Mouse (Mus musculus) 3134 (cell line): Measurements from ENCODE around the gene Epha7.

ENCODE experiments used
- DNase-seq: peaks from one replicate; pipeline ENCODE4 v3.0.0-alpha.2; 2011; ENCODE audit warnings: low spot score; ENCODE audit not compliant: insufficient read length; ENCODE audit errors: extremely low read depth

The Epha7 gene

DNA sequence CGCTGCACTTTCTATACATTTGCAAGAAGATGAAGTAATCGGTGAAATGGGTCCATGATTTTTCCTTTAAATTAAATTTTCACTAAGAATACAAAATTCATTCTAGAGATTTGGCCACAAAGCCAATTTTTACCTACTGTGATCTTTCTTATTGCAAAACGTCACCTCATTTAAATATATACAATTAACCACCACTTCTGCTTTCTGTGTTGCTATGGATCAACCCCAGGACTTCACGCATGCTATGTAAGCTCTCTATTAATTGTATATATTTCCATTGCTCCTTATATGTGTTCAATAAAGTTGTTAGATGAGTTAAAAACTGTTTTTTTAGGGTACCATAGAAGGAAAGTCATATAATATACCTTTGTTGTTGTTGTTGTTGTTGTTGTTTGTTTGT is 86.4 kb downstream of the Epha7 start:
- no peak for DNase-seq

DNA sequence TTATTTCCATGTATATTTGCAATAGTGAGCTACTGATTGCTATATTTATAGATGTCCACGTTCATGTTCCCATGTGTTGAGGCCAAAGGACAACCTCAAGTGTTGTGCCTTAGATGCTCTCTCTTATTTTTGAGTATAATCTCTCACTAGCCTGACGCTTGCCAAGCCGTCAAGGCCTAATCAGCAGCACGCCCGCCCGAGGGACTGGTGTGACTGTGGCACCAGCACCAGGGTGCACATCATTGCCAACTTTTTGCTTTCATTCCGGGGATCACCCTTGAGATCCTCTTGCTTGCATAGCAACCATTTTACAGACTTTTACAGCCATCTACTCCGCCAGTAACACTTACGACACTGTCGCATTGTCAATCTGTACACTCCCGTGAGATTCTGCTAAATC is 86.9 kb downstream of the Epha7 start:
- no peak for DNase-seq

DNA sequence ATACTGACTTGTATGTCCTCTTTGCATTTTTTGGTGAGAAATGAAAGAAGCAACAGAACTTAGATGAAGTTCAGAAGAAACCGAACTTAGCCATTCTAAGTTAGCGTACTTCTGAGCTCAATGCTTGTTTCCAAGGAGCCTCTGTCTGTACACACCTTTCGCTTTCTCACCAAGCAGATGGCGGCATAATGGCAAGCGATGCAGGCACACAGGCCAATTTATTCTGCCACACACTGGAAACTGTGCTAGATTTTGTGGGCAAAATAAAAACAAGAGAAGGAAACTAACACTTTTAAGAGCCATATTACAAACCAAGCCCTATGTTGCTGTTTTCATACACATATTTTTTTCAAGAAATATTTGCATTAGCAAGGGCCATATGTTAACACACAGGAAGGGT is 88.6 kb downstream of the Epha7 start:
- no peak for DNase-seq

DNA sequence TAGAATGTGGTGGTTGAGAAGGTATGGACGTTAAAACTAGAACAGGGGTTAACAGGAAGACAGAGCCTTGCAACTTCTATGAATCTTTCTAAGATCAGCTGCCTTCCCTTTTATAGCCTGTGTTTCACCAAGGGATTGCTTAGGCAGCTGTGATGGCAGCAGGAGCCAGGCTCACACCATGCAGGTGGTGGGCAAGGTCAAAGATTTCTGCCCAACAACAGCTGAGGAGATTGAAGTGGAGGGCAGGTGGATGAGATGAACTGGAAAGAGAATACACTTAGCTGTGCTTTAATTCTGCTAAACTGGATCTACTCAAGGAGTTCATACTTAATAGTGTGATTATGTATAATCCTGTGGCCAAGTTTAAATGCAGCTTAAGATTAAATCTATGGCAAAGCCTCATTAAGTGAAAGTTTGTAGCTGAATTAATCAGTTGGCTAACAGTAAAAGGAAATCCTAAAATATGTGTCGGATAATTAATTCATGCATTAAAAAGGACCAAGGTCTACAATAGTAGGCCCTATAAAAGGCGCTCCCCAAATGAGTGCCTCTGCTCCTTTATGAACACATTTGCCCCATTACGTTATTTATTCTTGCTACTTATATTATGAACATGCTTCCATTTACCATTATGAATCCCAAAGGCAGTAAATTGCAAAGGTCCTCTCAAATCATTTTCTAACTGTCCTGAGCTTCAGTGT is 89.2 kb downstream of the Epha7 start:
- DNase-seq, result no peak

DNA sequence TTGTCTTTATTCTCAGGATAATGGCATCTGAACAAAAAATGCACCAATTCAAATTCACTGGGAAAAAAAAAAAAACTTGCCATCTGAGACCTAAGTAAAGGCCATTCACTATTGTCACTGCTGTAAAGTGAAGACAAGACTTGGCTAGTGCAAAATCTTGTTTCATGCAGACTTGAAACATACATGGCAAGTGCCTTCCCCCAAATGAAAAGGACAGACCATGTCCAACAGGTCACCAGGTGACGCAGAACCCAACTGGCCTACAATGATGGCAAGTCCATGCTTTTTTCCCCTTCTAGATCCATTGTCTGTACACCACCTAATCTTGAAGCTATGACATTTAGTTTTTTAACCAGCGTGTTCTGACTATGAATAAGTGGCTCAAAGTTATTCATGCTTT is 94.1 kb downstream of the Epha7 start:
- no peak for DNase-seq

DNA sequence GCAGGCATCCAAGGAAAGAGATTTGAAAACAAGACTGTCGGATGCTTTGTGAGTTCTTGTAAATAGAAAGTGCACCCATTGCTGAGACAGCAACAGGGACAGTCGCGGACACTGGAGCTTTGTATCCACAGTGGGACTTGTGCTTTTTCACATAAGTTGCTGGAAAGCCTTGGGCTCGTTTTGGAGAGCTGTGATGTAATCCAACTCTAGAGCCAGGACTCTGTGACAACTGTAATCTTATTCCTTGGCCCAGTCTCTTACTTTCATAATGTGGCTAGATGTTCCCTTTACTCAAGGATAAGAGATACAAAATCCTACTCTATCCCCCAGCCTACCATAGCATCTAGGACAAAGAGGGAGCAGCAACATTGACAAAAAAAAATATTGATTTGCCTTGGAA is 97.2 kb downstream of the Epha7 start:
- DNase-seq, result no peak

DNA sequence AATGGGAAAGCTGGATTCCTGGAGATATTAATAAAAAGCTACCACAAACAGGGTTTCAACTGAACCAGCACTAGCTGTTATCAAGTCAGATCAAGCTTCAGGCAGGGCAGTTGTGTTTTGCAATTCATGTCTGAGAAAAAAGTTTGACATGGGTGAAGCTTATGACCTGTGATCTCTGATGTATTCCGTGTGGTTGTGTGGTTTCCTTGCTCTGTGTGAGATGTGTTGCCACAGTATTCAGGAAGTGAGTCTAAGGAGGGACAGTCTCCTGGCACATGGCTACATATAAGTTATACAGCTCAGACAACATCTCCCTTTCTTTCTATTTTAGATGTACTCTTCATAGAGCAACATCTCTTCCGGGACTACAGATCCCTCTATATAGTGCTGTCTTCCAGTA is 99.1 kb downstream of the Epha7 start:
- no peak for DNase-seq

DNA sequence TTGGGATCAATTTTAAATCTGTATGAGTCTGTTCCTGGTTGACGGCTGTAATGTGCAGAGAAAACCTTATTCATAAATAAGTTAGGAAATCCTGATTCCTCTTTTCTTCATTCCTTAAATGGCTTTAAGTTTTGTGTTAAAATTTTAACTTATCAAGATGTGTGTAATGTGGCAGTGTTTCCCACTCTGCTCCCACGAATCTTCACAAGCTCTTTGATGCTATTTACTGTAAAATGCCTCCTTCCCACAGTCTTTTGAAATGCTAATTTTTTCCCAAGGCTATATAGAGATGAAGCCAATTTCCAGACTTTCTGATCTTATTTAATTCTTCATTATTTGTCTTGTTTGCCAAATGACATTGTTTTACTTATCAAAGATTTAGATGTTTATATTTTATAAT is 100.7 kb downstream of the Epha7 start:
- no peak for DNase-seq

DNA sequence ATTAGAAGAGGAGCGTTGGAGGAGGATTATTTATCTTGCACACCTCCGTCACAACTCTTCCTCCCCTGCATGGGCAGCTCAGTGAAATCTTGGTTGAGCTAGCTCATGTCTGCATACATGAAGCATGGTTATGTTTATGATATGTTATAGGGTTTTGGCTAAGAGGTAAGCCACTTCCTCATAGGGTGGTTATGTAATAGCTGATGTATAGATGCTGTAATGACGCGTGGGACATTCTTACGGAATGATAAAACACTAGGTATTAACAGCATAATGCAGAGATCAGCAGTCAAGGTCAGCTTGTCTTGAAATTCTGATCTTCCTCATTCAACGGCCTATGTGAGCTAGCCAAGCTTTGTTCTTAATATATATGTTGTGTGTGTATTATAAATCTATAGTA is 107.7 kb downstream of the Epha7 start:
- DNase-seq, result no peak

DNA sequence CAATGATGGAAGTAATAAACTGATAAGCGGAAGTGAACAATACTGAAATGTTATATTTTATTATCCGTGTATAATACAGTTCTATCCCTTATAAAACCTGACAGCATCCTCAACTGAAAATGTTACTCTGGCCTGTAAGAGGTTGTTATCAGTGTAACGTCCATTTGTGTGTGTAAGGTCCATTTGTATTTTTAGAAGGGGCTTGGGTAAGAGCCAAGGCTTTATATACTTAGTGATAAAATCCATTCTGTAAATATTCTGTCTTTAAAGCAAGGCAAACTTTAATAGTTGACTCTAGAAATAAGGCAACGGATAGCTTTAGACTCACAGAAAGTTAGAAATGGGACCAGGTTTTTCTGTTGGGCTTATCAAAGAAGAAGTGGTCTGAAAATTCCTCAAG is 113.1 kb downstream of the Epha7 start:
- DNase-seq, result no peak

DNA sequence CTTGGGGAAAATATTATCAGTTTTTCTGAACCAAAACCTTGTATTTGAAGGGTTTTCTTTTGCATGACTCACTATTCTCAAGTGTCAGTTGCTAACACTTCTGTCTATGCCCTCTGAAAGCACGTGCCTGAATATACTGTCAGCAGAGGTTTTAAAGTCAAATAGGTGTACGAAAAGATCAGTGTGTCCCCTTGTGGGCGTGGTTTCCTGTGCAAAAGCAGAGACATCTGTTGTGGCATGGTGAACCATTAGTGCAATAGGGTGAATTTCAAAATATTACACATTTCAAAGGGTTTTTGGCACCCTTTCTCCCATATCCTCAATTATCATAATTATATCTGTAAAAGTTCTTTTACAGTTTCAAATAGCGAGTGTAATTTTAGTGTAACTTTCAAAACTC is 120.5 kb downstream of the Epha7 start:
- DNase-seq, result no peak

DNA sequence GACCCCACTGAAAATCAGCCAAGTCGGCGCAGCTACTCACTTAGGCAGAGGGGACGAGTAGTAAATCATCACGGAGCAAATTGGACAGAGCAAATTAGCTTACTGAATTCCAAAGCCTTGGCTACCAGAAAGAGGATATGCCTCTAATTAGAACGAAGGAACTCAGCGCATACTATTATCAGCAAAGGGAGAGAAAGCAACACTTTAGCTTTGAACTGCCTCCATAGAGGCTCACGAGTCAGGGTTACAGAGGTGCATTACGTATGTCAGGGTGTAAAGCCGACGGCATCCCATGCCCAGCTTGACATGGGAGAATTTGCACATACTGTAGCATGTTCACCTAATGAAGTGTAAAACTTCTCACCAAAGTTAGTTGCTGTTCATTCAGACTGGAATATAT is 121.9 kb downstream of the Epha7 start:
- DNase-seq, result no peak

DNA sequence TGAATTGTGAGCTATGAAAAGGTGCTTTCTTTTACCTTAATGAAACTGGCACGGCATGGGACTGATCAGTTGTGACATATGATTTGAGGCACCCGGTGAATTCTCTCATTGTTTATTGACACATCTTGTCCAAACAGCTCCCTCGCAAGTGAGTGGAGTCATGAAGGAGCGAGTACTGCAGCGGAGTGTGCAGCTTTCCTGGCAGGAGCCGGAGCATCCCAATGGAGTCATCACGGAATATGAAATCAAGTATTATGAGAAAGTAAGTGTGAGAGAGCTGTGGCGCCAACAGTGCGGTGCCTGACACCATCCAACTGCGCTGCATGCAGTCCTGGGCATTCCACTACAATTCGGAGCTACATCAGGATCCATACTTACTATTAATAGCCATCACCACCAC is 122.6 kb downstream of the Epha7 start:
- DNase-seq, result no peak

DNA sequence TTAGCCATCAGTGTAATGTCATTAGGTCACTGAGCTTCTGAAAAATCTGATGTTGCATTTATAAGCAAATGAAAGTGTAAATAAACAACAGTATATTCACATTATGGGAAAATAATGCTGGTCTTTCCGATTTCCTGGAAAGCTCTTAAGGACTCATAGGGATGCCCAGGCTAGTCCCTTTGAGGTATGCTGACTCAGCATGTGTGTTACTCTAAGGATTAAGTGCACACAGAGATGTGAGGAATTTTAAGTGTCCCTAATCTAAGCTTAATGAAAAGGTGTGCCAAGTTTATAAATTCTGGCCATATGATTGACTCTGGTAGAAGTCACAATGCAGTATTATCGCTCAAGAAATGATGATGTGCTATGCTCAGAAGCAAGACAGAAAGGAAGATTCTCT is 127.8 kb downstream of the Epha7 start:
- DNase-seq, result no peak

DNA sequence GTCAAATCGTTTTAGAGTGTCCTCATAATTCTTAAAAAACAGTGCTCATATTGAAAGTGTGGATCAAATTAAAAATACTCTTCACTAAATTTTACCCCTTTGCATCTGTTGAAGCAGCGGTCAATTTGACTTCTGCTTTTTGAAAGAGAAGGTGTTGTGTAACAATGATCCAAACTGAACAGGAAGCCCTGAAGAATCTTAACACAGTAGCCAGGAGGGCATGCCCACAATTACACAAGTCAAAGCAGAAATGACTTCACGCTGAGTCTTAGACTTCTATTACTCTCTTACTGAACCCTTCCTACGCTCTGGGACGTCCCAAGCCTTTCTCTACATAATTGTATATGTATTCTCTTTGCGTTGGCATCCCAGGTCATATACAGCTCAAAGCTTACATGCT is 131.3 kb downstream of the Epha7 start:
- no peak for DNase-seq

DNA sequence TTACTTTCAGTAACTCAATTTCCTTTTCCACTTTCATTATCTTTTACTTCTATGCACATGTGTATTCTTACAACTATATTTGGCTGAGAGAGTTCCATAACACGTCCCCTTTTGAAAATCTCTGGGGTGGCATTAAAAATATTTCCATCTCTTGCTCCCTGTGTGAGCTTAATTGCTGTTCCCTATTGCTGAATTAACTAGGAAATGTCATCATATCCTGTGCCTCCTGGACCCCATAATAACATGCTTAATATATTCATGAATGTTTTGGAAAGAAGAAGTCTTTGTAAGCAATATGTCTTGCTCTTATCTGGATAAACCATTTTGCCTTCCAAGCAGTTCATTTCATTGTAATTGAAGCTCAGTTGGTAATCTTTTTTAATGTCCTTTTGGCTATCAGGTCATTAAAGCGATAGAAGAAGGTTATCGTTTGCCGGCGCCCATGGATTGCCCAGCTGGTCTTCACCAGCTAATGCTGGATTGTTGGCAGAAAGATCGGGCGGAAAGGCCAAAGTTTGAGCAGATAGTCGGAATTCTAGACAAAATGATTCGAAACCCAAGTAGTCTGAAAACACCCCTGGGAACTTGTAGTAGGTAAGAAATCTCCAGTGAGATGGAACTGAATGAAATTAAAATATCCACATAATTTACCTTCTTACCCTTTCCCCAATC is 148.1 kb downstream of the Epha7 start:
- DNase-seq, result no peak

DNA sequence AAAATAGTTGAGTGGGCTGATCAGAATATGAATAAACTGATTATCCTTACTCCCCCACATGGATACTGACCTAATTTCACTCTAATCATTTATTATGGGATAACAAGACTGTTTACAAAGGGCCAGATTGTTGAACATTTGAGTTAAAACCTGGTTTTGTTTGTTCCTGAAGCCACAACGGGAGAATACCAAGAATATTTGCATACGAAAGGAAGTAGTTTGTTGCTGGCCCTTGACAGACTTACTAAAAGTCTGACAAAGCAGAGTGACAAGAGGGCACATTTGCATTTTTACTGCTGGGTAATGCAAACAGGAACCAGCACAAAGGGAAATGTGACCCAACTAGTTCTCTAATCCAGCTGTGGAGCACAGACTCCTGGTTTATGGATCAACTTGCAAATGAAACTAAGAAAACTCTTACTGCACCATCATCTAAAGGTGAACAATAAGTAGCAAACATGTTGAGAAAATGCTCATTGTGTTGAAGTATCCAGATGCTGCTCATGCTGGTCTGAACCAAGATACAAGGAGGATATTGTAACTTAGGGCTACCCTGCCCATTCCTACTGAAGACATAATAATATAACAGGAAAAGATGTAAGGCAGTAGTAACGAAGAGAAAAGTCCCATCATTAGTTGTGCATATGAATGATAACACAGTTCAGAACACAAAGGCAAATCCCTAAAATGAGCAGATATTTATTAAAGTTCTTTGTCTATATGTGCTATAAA is 154.8 kb downstream of the Epha7 start:
- DNase-seq, result no peak

DNA sequence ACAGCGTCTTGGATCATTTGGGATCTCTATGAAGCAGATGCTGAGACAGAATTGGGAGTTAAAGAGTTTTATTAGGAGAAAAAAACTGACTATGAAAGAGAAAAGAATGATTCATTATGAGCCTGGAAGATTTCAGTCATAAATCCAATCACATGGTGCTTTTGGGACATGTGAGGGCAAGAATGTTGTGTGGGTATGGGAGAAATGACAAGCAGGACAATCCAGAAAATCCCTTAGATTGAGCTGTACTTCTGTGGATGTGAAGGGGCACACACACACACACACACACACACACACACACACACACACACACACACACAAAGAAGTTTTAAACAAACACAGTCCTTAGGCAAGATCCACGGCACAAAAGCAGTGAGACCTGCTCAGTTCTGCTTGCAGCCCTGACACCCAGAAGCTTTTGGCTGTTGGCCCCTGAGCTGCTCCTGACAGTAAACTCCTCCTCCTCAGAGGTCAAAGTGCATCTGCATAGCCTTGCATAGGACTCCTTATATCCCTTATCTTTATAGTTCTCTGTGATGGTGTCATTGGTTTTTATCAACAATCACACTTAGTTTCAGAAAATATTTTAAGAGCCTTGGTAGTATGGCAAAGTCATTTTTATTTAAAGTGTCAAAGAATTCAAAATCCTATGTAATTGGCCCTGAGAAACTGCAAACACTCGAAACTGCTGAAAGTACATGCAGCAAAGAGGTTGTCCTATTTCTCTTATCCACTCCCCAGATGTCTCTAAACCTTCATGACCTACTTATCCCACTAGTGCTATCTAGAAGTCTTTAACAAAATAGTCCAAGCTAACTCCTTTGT is 185.7 kb downstream of the Epha7 start:
- DNase-seq, result no peak

DNA sequence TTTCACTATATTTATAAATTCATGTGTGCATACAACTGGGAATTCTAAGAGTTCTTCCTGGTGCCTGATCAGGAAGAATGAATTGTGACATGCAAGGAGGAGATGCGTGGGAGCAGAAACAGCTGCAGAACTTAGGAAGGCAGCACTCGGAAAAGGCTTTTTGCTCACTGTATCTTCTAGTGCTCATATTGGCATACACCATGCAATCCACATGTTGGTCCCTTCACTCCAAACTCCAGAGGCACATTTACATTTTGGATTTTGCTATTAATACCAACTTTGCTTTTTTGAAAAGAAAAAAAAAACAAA is 186.3 kb downstream of the Epha7 start:
- no peak for DNase-seq

DNA sequence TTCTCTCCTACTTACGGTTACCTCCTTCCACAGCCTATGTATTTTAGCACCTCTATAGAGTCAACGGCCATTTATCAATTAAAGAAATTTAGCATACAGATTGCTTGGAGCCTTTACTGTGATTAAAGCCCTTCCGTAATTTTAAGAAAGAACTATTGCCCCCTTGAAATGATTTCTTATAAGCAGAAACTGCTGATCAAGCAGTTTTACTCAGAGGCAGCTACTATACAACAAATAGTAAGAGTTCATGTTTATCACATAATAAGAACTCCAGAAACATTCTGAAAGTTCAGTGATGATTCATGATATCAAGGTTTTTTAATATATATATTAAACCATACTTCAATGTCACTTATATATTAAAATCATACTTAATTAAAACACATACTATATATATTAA is 197.4 kb downstream of the Epha7 start:
- no peak for DNase-seq
